Mouse (Mus musculus): ENCODE results near the gene Mlst8.

The Mlst8 gene

GRCm38 (mm10) chr17:24478663-24479380 is at the start of gene Mlst8:
Mlst8 (minus strand) TSS chr17:24479078.
- peak; percentile 96 for DNase-seq

GRCm38 (mm10) chr17:24528560-24528918 is 49.7 kb upstream of the Mlst8 start:
- no peak for DNase-seq

- DNase-seq = peak; percentile 98
Observed at GRCm38 (mm10) chr17:24527723-24528559, 49.1 kb upstream of the Mlst8 start, which contains the start of gene Traf7. Traf7 (minus strand) TSS chr17:24527938.

GRCm38 (mm10) chr17:24527315-24527714 is 48.4 kb upstream of the Mlst8 start:
- no peak for DNase-seq

GRCm38 (mm10) chr17:24524734-24525133 is 45.9 kb upstream of the Mlst8 start:
- no peak for DNase-seq

GRCm38 (mm10) chr17:24520450-24520849 is 41.6 kb upstream of the Mlst8 start:
- no peak for DNase-seq

GRCm38 (mm10) chr17:24514270-24515257 is 35.7 kb upstream of the Mlst8 start:
- no peak for DNase-seq

- peak; percentile 56 for DNase-seq
Observed at GRCm38 (mm10) chr17:24513609-24514008, 34.7 kb upstream of the Mlst8 start.

- no peak for DNase-seq
Observed at GRCm38 (mm10) chr17:24507806-24508460, 29.1 kb upstream of the Mlst8 start.

GRCm38 (mm10) chr17:24507129-24507664 is 28.3 kb upstream of the Mlst8 start:
- DNase-seq = peak; percentile 56

- peak; percentile 62 for DNase-seq
Observed at GRCm38 (mm10) chr17:24506332-24507070, 27.6 kb upstream of the Mlst8 start.

GRCm38 (mm10) chr17:24505286-24505955 is 26.5 kb upstream of the Mlst8 start:
- DNase-seq = no peak

- no peak for DNase-seq
Observed at GRCm38 (mm10) chr17:24504085-24504484, 25.2 kb upstream of the Mlst8 start.

- no peak for DNase-seq
Observed at GRCm38 (mm10) chr17:24502208-24502607, 23.3 kb upstream of the Mlst8 start.

- DNase-seq = no peak
Observed at GRCm38 (mm10) chr17:24496026-24496425, 17.1 kb upstream of the Mlst8 start.

- no peak for DNase-seq
Observed at GRCm38 (mm10) chr17:24495443-24495842, 16.6 kb upstream of the Mlst8 start.

- peak; percentile 53 for DNase-seq
Observed at GRCm38 (mm10) chr17:24494627-24495335, 15.9 kb upstream of the Mlst8 start.

- no peak for DNase-seq
Observed at GRCm38 (mm10) chr17:24490399-24490798, 11.5 kb upstream of the Mlst8 start.

- peak; percentile 53 for DNase-seq
Observed at GRCm38 (mm10) chr17:24489265-24490030, 10.6 kb upstream of the Mlst8 start.

All from cerebellum, adult 11-12 months (tissue).